Mouse (Mus musculus) heart, postnatal 4 days (tissue): Measurements from ENCODE around the gene Abcb6. TPM values are rescaled to one million over a fixed set of nuclear protein-coding genes. Genes with fewer than 3 reads are reported as not detected.

Experiments used
- DNase-seq: peaks from one replicate; pipeline ENCODE4 v3.0.0; 2021
- total RNA-seq, 2 experiments: library from RNA; stranded (reverse); gene quantifications; 2 replicates each; pipeline ENCODE4 v1.2.3; 2021

Gene Abcb6
- total RNA-seq, 2 experiments from 2014 or later = 20.0 to 24.1 TPM

DNA sequence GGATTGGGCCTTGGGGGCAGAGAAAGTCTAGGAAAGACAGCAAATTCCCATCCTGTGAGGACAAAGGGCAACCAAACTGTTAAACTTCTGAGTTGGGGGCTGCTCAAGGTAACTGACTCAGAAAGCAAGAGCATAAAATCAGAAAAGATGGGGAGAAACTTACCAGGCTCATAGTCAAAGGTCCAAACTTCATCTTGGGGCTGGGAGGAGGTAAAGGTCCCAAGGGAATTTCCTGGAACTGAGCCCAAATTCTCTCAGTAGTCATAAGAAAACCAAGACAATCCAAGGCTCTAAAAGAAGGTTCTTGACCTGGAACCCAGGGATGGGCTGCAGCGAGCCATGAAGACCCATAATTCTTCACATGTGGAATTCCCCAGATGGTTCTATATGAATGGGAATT, 21.0 kb upstream of the Abcb6 start:
- DNase-seq = no peak

DNA sequence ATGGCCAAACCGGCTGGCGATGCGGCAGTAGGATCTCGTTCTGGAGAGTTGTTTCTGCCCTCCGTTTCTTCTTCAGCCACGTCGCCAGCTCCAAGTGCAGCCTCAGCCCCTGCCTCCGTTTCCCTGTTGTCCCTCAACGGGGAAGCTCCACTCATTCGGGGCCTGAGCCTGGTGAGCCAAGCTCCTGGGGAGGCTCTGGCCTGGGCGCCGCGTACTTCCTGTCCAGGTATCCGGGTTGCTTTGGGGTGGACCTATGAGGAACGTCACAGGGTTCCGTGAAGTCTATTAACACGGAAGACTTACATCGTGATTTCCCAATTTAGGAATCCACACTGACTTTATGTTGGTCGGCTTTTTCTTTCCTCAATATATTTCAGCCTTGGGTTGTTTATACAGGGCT, 12.3 kb upstream of the Abcb6 start:
- peak; percentile 37 for DNase-seq

DNA sequence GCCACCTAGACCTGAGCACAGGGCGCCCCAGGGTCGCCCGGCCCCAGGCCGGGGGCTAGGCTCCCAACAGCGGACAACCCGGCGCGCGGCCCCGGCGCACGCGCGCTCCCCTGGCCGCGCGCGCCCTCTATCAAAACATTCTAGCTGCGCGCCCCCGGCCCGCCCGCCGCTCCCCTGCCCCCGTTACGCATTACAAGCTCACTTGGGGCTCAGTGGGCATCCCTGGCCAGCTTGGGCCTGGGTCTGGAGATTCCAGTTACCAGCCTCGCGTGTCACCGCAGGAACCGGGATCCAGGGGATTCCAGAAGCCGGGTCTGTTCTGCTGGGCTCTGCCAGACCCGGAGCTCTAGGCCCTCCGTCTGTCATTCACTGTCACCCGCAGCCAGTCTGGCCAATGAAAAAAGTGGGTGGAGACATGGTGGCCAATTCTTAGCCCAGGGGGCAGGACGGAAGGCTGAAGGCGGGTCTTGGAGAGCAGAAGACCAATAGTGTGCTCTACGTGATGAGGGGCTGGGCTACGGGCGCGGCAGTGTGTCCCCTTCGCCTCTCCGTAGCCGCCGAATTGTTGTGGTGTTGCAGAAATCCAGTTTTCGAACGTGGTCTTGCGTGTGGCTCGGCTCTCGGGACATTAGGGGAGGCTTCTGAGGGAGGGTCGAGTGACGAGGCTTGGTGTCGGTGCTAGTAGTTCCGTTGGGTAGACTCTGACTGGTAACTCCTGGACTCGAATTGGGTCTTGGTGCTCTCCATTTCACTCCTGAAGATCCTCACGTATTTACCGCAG, 11.6 kb upstream of the Abcb6 start, which contains the start of the genes Ankzf1 and Atg9a:
Gene Ankzf1, plus strand, starts transcription at position 530 of the 781 bp plus-strand sequence.
Gene Atg9a, minus strand, starts transcription at position 575 of the 781 bp plus-strand sequence.
- DNase-seq = peak; percentile 94

DNA sequence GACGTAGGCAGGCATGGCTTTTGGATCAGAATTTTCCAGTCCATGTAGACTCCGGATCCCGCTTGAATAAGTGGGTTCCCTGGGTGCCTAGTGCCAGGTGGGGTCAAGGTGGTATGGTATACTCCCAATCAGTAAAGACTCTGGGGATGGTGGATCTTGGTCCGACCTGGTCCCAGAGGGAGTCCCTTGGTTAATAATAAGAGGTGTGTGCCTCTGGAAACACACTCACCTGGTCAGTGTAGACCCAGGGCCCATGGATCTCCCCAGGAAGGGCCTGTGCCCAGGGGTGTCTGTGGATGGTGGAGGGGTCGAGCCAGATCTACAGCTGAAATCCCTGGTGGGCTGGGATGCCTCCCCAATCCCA, 11.0 kb upstream of the Abcb6 start:
- DNase-seq = no peak

DNA sequence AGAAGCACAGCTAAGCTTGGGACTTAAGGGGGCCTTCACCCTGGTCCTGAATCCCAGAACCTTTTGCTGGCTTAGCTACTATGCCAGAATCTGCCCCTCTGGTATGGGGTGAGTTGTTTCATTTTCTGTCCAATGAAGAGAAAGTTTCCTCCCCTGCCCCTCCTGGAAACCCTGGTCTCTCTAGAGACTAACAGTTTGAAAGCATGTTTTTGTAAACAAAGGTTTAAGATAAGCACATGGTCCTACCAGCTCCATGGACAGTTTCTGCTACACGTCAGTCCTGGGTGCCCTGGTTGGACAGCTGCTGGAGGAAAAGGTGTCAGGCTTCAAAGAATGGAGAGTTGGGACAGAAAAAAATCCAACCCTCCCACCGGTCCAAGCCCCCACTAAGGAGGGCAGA, 10.4 kb upstream of the Abcb6 start:
- DNase-seq = no peak

DNA sequence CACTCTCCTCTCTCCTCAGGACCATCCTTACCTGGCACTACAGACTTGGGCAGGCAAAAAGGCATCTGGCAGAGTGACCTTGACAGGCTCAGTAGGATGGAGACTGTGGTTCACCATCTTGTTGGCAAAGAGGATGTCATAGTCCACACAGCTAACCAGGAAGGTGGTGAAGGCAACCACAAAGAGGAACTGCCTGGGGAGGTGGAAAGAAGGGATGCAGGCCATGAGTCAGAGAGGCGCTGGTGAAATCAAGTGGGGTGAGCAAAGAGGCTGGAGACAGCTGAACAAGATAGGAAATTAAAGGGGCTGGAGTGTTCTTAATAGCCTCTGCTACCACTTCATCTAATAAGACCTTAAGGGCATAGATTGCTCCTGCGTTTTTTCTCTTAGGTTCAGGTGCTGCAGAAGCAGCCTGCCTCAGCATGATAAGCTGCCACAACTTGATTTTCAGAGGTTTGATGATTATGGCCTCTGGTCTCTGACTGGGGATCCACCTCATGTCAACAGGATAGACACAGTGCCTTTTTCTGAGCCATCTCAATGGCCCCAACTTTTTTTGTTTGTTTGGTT, 7.8 kb upstream of the Abcb6 start:
- no peak for DNase-seq

DNA sequence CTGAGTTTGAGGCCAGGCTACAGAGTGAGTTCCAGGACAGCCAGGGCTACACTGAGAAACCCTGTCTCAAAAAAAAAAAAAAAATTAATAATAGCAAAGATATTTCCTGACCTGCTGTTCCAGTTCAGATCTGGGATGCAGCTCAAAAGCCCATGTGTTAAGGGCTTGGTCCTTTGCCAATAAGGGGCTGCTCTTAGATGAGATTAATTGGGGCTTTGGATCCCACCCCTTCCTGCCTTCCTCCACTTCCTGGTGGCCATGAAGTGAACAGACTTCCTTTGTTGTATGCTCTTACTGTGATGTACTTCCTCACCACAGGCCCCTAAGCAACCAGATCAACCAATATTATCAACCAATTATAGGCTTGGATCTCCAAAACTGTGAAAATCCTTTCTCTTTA, 6.9 kb upstream of the Abcb6 start:
- no peak for DNase-seq

DNA sequence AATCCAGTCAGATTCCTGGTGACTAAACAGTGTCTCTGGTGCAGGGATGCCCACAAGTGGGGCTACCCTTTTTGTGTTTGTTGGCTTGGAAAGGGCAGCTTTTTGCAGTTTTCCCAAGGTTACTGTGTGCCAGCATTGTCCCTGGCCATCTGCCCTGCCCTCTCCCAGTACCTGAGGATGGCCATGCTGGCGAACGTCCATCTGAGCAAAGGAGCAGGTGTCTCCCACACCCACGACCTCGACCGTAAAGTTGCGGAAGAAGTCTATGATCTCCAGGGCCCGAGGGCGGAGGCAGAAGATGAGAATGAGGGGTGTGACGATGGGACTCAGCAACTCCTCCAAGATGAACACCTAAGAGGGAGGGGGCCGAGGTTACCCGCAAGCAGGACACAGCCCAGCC, 5.3 kb upstream of the Abcb6 start:
- DNase-seq = no peak

DNA sequence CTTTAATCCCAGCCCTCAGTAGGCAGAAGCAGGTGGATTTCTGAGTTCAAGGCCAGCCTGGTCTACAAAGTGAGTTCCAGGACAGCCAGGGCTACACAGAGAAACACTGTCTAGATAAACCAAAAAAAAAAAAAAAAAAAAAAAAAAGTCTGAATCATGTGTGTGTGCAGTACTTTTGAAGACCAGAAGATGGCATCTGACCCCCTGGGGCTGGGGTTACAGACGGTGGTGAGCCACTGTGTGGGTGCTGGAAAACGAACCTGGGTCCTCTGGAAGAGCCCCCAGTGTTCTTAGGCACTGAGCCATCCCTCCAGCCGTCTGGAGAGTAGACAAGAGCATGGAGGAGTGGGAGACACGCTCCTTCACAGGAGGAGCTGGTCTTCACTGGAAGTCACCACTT, 2.0 kb upstream of the Abcb6 start:
- DNase-seq = no peak

DNA sequence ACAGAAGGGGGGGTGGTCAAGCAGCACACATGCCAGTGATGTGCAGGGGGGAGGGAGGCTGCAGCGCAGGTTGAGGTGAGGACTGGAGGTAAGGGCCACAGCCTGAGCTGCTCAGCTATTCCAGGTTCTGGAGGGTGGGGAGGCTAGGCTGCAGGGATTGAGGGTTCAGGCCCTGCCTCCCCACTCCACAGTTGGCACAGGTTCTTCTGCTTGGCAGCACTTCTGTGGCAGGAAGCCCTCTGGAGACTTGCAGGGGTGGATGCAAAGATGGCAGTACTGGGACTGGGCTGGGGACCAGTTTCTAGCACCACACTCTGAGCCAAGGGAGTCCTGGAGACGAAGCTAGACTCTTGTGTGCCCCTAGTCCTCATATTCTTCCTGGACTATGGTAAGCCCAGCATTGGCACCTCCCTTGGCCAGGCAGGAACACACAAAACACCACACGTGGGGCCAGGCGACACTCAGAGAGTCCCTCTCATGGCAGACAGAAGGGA, 1.2 kb upstream of the Abcb6 start:
- DNase-seq = no peak

DNA sequence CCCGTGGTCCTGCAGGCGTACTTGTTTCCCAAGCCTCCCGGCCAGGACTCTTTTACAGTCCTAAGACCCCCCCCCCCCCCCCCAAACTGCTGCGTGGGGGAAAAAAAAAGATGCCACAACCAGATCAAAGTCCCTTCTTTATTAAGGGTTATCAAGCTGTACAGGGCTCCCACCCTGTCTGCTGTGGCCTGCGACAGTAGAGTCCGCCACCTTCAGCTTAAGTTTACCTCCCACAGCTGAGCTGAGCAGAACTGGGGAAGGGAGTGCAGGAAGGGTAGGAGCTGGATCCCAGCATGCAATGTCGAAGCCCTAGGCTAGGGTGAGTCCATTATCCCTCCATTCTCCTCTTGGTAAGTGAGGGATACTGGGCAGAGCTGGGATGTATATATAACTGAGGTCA, 549 bp upstream of the Abcb6 start:
- no peak for DNase-seq

DNA sequence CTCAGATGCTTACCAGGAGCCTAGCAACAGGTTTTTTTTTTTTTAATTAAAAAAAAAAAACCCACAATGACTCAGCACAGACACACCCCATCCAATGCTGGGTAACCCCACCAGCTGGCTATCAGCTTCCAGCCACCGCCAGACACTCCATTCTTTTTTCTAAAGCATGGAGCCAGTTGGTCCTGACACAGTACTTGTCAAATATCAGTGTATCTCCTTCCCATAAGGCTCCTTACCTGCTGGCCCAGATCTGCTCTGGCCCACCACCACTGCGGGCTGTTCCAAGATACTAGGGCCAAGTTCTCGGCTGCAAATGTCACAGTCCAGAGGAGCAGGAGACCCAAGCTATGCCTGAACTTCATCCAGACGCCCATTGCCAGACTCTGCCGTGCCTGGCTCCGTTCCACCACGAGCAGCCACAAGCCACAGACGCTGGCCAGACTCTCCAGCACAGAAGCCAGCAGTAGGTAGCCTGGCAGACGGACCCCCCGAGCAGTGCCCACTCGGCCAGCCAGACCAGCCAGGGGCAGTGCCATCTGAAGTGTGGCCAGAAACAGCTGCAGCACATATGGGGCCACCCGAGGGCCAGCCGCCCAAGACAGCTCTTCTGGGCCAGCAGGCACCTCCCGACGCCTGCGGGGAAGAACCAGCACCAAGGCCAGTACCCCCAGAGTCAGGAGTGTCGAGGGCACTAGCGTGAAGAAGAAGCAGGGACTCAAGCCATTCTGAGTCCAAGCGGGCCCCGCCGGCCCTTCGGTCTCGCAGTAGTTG, 673 bp downstream of the Abcb6 start:
- peak; percentile 51 for DNase-seq

DNA sequence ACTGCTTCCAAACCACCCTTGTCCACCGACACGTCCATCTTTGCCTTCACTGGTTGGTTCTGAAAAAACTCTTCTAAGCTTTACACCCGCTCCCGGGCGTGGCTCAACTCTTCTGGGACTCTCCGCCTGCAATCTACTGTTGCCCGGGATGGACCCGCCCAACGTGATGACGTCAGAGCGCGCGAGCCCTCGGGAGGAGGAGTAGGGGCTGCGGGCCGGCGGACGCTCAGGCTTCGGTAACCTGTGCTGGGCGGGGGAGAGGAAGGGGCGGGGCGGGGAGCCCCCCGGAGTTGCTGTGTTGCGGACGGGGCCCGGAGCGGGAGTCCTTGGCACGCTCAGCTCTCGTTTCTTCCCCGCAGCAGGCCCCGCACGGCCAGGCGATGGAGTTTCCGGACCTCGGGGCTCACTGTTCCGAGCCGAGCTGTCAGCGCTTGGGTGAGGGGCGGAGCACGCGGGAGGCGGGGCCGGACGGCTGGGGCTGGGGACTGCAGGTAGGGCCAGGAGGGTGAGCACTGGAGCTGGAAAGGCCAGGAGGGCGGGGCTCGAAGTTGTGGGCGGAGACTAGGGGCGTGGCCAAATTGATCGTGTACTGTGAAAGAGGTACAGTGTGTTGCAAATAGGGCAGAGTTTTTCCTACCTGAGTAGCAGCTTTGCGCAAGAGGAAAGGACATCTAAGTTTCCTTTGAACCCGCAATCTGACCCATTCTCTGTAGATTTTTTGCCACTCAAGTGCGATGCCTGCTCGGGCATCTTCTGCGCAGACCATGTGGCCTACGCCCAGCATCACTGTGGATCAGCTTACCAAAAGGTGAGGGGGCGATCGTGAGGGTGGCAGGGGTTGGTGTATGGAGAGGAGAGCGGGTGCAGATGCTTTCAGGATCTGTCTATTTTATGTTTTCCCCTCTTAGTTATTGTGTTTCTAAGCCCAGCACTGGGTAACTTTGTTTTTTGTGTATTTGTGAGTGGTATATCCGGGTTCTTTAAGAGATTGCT, 11.4 kb downstream of the Abcb6 start, which contains the start of gene Zfand2b:
Gene Zfand2b, plus strand, starts transcription at position 175 of the 993 bp plus-strand sequence.
- peak; percentile 98 for DNase-seq

DNA sequence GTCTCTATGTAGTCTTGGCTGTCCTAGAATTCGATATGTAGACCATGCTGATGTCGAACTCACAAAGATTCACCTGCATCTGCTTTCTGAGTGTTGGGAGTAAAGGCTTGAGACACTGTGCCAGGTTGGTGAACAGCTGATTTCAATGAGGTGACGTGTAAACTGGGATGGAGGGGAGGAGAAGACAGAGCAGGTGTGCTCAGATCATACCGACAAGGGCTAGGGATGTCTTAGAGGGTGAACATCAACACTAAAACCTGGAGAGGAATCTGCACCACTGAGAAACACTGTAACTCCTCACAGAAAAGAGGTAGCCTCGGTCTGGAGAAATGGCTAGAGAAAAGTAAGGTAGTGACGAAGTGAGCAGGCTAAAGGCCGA, 12.1 kb downstream of the Abcb6 start:
- no peak for DNase-seq

DNA sequence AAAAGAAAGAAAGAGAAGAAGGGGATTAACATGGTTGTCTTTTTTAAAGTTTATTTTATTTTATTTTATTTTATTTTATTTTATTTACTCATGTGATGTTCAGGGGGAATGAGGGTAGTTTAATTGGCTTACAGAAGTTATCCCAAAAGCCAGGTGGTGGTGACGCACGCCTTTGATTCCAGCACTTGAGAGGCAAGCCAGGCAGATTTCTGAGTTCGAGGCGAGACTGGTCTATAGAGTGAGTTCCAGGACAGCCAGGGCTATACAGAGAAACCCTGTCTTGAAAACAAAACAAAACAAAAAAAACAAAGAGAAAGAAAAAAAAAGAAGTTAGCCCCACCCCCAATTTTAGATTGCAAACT, 20.0 kb downstream of the Abcb6 start:
- DNase-seq = no peak

DNA sequence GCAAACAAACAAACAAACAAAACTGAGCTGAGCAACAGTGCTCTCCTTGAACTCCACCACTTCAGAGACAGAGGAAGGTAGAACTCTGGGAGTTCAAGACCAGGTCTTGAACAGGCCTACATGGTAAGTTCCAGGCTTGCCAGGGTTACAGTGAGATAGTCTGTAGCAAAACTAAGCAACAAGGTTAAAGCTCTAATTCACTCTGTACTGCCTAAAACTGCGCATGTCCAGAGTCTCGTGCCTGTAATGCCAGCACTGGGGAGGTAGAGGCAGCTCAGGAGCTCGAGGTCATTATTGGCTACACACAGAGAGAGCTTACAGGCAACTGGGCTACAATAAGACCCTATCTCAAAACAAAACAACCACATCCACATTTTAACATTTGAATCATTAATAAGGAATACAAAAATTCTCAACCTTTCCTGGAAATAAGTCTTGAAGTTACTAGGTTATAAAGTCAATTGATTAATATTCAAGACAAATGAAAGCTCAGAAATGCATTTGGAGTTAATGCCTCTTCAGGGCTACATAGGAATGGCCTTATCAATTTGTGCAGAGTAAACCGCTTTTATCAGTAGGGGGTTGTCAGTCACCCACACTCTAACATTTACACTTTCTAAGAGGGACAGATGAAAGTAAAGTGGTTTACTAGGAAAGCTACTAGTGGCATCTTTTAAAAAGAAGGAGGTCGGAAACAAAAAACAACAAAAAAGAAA, 20.5 kb downstream of the Abcb6 start:
- DNase-seq = no peak

DNA sequence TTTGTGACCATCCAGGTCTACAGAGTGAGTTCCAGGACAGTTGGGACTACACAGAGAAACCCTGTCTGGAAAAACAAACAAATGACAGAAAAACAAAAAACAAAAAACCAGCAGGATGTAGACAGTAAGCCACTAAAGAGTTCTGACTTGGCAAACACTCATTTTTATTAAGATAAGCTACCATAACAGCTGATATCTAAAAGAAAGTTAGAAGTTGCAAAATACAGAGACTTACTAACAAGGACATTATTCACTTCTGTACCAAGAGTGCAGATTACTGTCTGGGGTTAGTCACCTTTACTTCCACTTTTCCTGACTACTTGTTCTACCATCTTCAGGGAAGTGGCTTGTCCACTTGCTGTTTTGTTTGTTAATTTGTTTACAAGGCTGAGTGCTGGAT, 21.2 kb downstream of the Abcb6 start:
- no peak for DNase-seq

DNA sequence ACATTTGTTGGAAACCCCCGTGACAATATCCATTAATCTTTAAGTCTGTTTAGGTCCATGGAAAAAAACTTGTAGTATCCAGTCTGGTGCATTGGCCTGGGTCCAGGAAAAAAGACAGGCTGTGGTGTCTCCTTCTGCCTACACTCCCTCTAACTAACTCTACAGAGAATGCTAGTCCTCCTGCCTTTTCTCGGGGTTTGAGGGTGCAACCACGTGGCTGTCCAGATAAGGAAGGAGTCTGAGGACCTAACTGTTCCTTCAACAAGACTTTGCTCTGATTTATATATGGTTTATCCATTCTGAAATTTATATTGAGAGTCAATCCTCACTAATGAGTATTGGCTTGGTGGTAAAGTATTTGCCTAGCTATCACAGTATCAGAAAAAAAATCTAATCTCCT, 24.4 kb downstream of the Abcb6 start:
- no peak for DNase-seq

DNA sequence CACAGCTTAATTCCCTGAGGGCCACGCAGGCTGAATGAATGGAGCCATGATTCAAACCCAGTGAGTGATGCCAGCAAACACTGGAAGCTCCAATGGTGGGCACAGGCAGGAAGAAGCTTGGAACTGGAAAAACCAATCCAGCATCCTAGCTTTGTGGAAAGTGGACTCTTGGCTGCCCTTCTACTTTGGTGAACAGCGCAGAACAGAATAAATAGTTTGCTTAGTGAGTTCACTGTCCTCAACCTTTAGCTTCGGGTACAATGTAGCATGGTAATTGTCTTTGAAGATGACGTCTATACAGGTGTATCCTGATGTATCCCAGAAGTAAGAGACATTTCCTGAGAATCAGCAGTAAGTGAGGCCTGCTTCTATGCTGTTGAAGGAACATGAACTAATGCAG, 31.5 kb downstream of the Abcb6 start:
- no peak for DNase-seq

DNA sequence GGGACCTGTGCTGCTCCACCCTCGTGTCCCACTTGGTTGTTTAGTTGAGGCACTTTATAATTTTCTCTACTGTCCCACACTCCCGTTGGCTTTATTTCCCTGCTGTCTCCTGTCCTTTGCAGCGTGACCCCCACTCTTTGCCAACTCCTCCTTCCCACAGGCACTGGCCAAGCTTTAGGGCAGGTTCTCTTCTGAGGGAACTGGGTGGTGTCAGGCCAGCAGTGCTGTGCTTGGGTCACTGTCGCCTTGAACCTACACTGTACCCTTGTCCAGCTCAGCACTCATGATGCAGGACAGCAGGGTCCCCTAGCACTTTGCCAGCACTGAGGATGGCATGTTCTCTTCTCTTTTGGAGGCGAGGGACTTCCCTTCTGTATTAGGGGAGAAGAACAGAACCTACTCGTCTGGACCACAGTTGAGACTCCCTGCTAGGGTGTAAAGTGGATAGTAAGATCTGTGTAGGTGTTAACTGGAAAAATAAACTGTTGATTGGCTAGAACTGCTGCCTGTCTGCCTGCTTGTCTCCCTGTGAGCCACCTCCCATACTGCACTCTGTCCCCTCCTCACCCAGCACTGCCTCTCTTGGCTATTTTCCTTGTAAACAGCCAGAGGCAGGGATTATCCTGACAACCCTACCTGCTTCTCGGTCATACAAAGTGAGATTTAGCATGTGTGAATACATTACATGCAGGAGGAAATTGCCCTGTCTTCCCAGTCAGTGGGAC, 32.6 kb downstream of the Abcb6 start:
- DNase-seq = no peak

DNA sequence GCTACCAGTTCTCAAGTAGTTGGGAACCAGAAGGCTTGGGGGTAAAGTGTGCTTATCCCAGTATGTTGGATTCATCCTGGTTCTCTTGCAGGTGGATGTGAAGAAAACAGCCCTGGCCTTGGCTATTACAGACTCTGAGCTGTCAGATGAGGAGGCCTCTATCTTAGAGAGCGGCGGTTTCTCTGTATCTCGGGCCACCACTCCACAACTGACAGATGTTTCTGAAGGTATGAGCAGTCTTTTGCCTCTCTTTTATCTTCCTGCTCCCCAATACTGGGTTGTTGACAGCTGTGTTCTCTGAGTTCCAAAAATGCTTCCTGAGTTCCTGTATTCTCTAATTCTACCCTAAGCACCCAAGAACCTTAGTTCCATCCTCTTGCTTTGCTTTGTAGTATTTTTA, 34.6 kb downstream of the Abcb6 start:
- DNase-seq = no peak
